Mouse (Mus musculus) layer of hippocampus, adult 2 months (tissue): Measurements from ENCODE around the gene Krtap29-1. TPM values are rescaled to one million over a fixed set of nuclear protein-coding genes. Genes with fewer than 3 reads are reported as not detected.

Experiments
- DNase-seq, 2 experiments: peaks; one replicate each; pipeline ENCODE4 v3.0.0; 2022; ENCODE audit warnings: low spot score in 2 of 2
- H3K27ac ChIP-seq: fragments of 200-600 bp; 2 replicates; pipeline ENCODE4 v1.8.1; 2022
- H3K4me3 ChIP-seq: fragments of 200-600 bp; 2 replicates; pipeline ENCODE4 v1.8.1; 2022; ENCODE audit warnings: mild to moderate bottlenecking
- CTCF ChIP-seq: fragments of 200-600 bp; conservative IDR thresholded peaks from 2 replicates; pipeline ENCODE4 v1.8.1; 2022; ENCODE audit warnings: antibody characterized with exemption, mild to moderate bottlenecking, moderate library complexity
- total RNA-seq, 2 experiments: library from RNA; stranded (reverse); gene quantifications; 2 replicates each; pipeline ENCODE4 v1.2.3; 2021

Krtap29-1 gene
- total RNA-seq, 2 experiments from 2014 or later, result not detected

DNA sequence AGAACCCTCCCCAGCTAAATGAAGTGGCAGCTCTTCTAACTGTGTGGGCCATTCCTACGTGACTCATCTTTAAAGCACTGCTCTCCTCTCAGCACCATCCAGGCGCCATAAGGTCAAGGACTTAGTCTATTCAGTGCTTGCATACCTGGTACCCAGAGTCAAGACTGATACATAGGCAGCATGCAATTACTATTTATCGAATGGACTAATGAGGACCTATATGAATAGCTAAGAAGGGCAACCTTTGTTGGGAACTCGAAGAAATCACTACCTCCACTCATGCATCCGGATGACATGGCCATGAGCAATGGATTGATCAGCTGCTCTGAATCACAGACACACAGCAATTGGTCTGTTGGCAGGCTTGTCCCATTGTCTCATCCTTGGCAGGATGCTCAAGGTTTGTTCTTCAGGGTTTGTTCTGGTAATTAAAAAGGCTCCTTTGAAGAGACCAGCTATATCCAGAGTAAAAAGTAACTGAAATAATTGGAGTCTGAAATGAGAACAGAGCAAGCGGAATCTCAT lies 11.1 kb upstream of the Krtap29-1 start:
- TF ChIP-seq CTCF, result no peak
- DNase-seq, result no peak
- Histone ChIP-seq H3K27ac (no peak overlapping the region), H3K4me3 (no peak overlapping the region)

DNA sequence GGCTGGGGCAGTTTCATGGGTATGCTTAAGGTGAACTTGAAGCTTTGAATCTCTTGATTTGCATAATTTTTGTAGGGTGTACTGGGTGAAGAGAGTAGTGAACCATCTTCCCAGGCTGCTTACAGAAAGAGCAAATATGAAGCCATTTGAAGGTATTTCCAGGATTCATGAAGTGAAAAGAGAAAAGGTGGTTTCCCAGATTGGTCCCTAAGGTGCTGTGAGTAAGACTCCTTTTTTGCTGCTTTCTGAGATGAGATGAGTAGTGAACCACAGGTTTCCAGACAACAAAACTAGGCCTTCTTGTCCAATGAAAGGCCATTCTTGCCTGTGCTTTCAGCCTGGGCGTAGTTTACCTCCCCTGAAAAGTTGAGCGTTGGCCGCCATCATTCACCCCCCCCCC lies 9.7 kb upstream of the Krtap29-1 start:
- no peak for DNase-seq
- no peak overlapping the region for H3K4me3 ChIP-seq
- H3K27ac ChIP-seq, result no peak overlapping the region
- TF ChIP-seq CTCF, result no peak

DNA sequence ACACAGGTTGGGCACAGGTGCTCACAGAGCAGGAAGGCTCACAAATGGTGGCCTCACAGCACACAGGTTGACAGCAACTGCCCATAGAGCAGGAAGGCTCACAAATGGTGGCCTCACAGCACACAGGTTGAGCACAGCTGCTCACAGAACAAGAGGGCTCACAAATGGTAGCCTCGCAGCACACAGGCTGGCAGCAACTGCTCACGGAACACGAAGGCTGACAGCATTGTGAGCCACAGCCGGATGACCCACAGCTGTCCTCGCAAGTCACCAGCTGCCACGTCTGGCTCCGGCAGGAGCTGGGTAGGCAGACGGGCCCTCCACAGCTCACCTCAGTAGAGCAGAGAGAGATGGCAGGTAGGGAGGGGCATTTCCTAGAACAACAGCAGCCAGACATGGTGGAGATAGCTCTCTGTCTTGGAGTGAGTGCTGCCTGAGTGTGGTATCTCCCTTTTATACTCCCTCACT lies 7.4 kb upstream of the Krtap29-1 start, which contains the start of gene Krtap16-1:
Krtap16-1 (minus strand) TSS at position 418 of the 468 bp plus-strand sequence.
- H3K27ac ChIP-seq, result 0 out of 2 replicates have a peak within 1 kb of the TSS, but pooled peaks have one; percentile 32
- DNase-seq, result no peak
- TF ChIP-seq CTCF, result no peak
- 0 out of 2 replicates have a peak within 1 kb of the TSS, but pooled peaks have one; percentile 11 for H3K4me3 ChIP-seq

- 0 out of 2 replicates have a peak overlapping the region, but pooled peaks have one; percentile 32 for H3K27ac ChIP-seq
- peak in 1 of 2 experiments; percentile 37 for DNase-seq
- TF ChIP-seq CTCF, result no peak
These were observed 6.6 kb upstream of the Krtap29-1 start for GRCm38 (mm10) chr11:99985291-99986092.

GRCm38 (mm10) chr11:99983442-99983841 lies 4.6 kb upstream of the Krtap29-1 start:
- no peak for DNase-seq
- no peak for TF ChIP-seq CTCF
- Histone ChIP-seq H3K27ac (no peak overlapping the region), H3K4me3 (no peak overlapping the region)

More at GRCm38 (mm10) chr11:99985291-99986092, 6.6 kb upstream of the Krtap29-1 start:
- H3K4me3 ChIP-seq, result 0 out of 2 replicates have a peak overlapping the region, but pooled peaks have one; percentile 11

DNA sequence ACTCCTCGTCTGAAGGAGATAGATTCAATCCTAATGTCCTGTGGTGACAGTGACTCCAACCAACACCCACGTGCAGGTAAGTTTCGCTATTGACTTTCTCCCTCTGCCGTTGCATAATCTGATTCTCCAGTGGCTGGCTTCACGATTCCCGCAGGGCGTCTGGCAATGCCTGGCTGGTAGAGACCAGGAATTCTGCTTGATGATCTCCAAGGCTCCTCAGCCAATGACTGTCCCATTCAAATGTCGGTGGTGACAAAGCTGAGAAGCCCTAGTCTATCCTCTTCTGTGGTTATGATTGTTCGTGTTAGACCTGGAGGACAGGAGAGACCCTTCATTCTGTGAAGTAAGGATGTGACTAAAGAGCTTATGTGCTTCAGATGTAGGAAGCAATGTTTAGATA lies 3.9 kb upstream of the Krtap29-1 start:
- H3K4me3 ChIP-seq, result no peak overlapping the region
- TF ChIP-seq CTCF, result no peak
- no peak overlapping the region for H3K27ac ChIP-seq
- DNase-seq, result no peak

- no peak for DNase-seq
- TF ChIP-seq CTCF, result no peak
These were observed 12.9 kb downstream of the Krtap29-1 start for GRCm38 (mm10) chr11:99965961-99966360.

DNA sequence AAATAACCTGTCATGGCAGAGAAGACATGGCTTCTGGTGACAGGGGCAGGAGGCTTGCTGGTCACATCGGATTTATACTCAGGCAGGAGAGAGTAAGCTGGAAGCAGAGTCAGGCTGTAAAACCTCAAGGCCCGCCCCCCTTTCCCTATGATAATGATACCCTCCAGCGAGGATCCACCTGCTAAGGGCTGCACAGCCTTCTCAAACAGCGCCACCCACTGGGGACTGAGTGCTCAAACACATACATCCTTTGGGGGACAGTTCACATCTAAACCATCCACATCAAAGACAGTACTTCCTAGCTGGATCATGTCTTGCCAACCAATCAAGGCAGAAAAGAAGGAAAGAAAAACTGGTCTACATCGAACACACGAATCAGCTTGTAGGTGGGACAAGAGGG lies 14.6 kb downstream of the Krtap29-1 start:
- Histone ChIP-seq H3K27ac (no peak overlapping the region), H3K4me3 (no peak overlapping the region)
- TF ChIP-seq CTCF, result peak; percentile 16
- DNase-seq, result no peak

More at GRCm38 (mm10) chr11:99965961-99966360, 12.9 kb downstream of the Krtap29-1 start:
- H3K27ac ChIP-seq, result no peak overlapping the region
- H3K4me3 ChIP-seq, result no peak overlapping the region

GRCm38 (mm10) chr11:99948175-99948574 lies 30.7 kb downstream of the Krtap29-1 start, which contains the start of gene Krtap9-5:
Krtap9-5 (plus strand) TSS chr11:99948475.
- TF ChIP-seq CTCF, result no peak
- Histone ChIP-seq H3K27ac (no peak within 1 kb of the TSS), H3K4me3 (no peak within 1 kb of the TSS)
- no peak for DNase-seq

DNA sequence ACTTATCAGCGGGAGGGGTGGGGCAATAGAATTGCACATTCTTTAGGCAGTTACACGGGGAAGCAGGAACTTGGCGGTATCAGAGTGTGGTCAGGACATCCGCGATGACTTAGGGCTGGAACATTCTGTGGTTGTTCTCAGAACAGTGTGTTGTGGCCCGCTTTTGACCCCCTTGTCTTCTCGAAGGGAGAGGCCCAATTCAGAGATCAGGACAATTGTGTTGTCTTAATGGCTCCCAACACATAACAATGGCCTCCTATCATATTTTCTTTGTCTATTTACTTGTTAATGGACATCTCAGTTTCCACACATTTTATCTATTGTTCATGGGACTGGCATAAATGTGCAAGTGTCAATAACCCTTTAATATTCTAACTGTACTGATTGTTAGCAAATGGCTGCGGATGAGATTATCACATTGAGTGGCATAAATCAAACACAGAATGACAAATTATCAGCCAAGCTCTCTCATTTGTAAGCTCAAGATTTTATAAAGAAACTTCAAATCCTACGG lies 41.0 kb downstream of the Krtap29-1 start:
- Histone ChIP-seq H3K4me3 (no peak overlapping the region), H3K27ac (no peak overlapping the region)
- no peak for DNase-seq
- TF ChIP-seq CTCF, result no peak

DNA sequence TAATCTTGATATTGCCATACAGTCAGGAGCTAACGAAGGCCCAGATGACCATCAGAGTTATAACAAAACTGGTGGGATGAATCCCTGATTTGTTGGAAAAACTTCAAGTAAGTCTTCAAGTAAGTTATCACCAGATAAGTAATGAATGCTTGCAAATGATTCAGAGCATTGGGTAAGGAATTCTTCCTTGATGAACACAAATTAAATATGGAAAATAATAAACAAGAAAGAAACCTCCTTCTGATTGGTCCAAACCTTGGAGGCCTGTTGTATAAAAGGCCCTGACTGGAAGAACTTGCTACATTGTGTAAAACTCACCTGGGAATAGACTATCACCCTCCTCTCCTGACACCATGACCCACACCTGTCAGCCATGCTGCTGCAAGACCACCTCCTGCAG lies 42.9 kb downstream of the Krtap29-1 start, which contains the start of gene Krtap31-2:
Krtap31-2 (plus strand) TSS at position 301 of the 400 bp plus-strand sequence.
- DNase-seq, result no peak
- H3K27ac ChIP-seq, result no peak within 1 kb of the TSS
- H3K4me3 ChIP-seq, result no peak within 1 kb of the TSS
- no peak for TF ChIP-seq CTCF

Other genes with a start within 250 kb of the Krtap29-1 start
- not detected for gene Gm14180, start 244.8 kb downstream of the Krtap29-1 start, total RNA-seq
- gene Gm11595, start 206.1 kb downstream of the Krtap29-1 start, total RNA-seq, result not detected
- not detected for gene Krtap4-8, start 198.3 kb downstream of the Krtap29-1 start, total RNA-seq
- not detected for gene Krtap4-9, start 193.9 kb downstream of the Krtap29-1 start, total RNA-seq
- not detected for gene Gm11596, start 185.6 kb downstream of the Krtap29-1 start, total RNA-seq
- gene Gm11569, start 180.1 kb downstream of the Krtap29-1 start, total RNA-seq, result not detected
- not detected for gene Gm11554, start 174.6 kb downstream of the Krtap29-1 start, total RNA-seq
- gene Krtap4-13, start 169.2 kb downstream of the Krtap29-1 start, total RNA-seq, result not detected
- gene Gm11564, start 163.4 kb downstream of the Krtap29-1 start, total RNA-seq, result not detected
- not detected for gene 2300003K06Rik, start 141.0 kb downstream of the Krtap29-1 start, total RNA-seq
- not detected for gene Krtap4-16, start 127.4 kb downstream of the Krtap29-1 start, total RNA-seq
- gene Gm11568, start 121.1 kb downstream of the Krtap29-1 start, total RNA-seq, result not detected
- not detected for gene Gm11559, start 114.6 kb downstream of the Krtap29-1 start, total RNA-seq
- gene Krtap9-1, start 105.7 kb downstream of the Krtap29-1 start, total RNA-seq, result not detected
- not detected for gene Gm11567, start 99.9 kb downstream of the Krtap29-1 start, total RNA-seq
- gene Krtap31-1, start 71.1 kb downstream of the Krtap29-1 start, total RNA-seq, result not detected
- not detected for gene Gm11565, start 64.3 kb downstream of the Krtap29-1 start, total RNA-seq
- not detected for gene Krtap31-2, start 42.8 kb downstream of the Krtap29-1 start, total RNA-seq
- gene Krtap9-5, start 30.6 kb downstream of the Krtap29-1 start, total RNA-seq, result not detected
- gene Krtap16-1, start 7.5 kb upstream of the Krtap29-1 start, total RNA-seq, result not detected
- gene Krtap17-1, start 14.9 kb upstream of the Krtap29-1 start, total RNA-seq, result not detected
- not detected for gene Krt33a, start 37.2 kb upstream of the Krtap29-1 start, total RNA-seq
- gene Krt33b, start 50.8 kb upstream of the Krtap29-1 start, total RNA-seq, result not detected
- gene Krt34, start 62.5 kb upstream of the Krtap29-1 start, total RNA-seq, result not detected
- gene Krt31, start 71.5 kb upstream of the Krtap29-1 start, total RNA-seq, result not detected
- not detected for gene Krt32, start 109.2 kb upstream of the Krtap29-1 start, total RNA-seq
- not detected for gene Krt35, start 117.2 kb upstream of the Krtap29-1 start, total RNA-seq
- not detected for gene Krt36, start 126.6 kb upstream of the Krtap29-1 start, total RNA-seq
- not detected for gene Krt13, start 142.5 kb upstream of the Krtap29-1 start, total RNA-seq
- gene Krt15, start 156.9 kb upstream of the Krtap29-1 start, total RNA-seq, result under 1 TPM in 1 of 2 experiments, not detected in 1; 0.77 TPM
- not detected for gene Krt19, start 169.6 kb upstream of the Krtap29-1 start, total RNA-seq
- 1 to 10 TPM; 3.6 to 3.7 TPM for gene Krt9, start 214.2 kb upstream of the Krtap29-1 start, total RNA-seq
- not detected for gene Krt14, start 228.5 kb upstream of the Krtap29-1 start, total RNA-seq